In genomic region chr2:106893376-106893775, GRCm38 (mm10) we compare ENCODE assay signal across 28 mouse cellular contexts.
DNase-seq lines count a peak whose midpoint lies in the region; ATAC-seq lines count a peak whose summit lies in the region.
"Had no signal": no experiment of that assay in that cellular context is flagged by ENCODE, and none has a peak within 500 bp of the region (broad histone marks: within the 10 kb centered on the region; RNA-seq: fewer than 3 reads in every experiment).

No protein-coding gene starts in this region.

- no peak overlapping the region for H3K27ac ChIP-seq in midbrain, embryonic 11.5 days (ENCODE audit: low read depth, low read length)
- no peak overlapping the region for H3K27ac ChIP-seq in midbrain, embryonic 14.5 days (replicated peaks; ENCODE audit: low read depth, low read length)
- H3K27ac ChIP-seq in heart, embryonic 12.5 days (ENCODE audit: poor library complexity, severe bottlenecking) = no peak overlapping the region
- H3K27ac ChIP-seq: embryonic facial prominence, embryonic 13.5 days; embryonic facial prominence, embryonic 15.5 days; forebrain, embryonic 10.5 days; forebrain, embryonic 12.5 days had no signal

- H3K4me1 ChIP-seq in midbrain, embryonic 11.5 days (ENCODE audit: control insufficient read depth, insufficient read depth, low read length) = 0 out of 2 replicates have a peak, but pooled peaks cover 5% of the 10 kb centered on the region
- H3K4me1 ChIP-seq in midbrain, embryonic 14.5 days (ENCODE audit: control insufficient read depth, insufficient read depth, low read length) = peaks cover 10% of the 10 kb centered on the region
- H3K4me1 ChIP-seq in heart, embryonic 12.5 days (replicated peaks) = peaks cover 15% of the 10 kb centered on the region

- no peak overlapping the region for H3K9ac ChIP-seq in midbrain, embryonic 11.5 days (ENCODE audit: low read length)
- no peak overlapping the region for H3K9ac ChIP-seq in midbrain, embryonic 14.5 days (replicated peaks; ENCODE audit: low read length)
- no peak overlapping the region for H3K9ac ChIP-seq in heart, embryonic 12.5 days
- H3K9ac ChIP-seq: embryonic facial prominence, embryonic 13.5 days; embryonic facial prominence, embryonic 15.5 days; forebrain, embryonic 12.5 days had no signal

- no peak for ATAC-seq in midbrain, embryonic 11.5 days (ENCODE audit: low FRiP score)
- ATAC-seq in midbrain, embryonic 14.5 days (ENCODE audit: low FRiP score, low TSS enrichment) = no peak
- ATAC-seq in heart, embryonic 12.5 days (ENCODE audit: insufficient number of reproducible peaks, low FRiP score) = no peak
- ATAC-seq: CD4-positive, CD25-positive, alpha-beta regulatory T cell, adult 4 months; forebrain, embryonic 14.5 days; forebrain, embryonic 16.5 days had no signal

- WGBS in midbrain, embryonic 11.5 days = 19% methylated on average over 3 of the region's 3 CpGs
- WGBS in midbrain, embryonic 14.5 days = 41% methylated on average over 3 of the region's 3 CpGs
- WGBS in heart, embryonic 12.5 days = 65% methylated on average over 3 of the region's 3 CpGs

- H3K4me3 ChIP-seq in midbrain, embryonic 11.5 days (ENCODE audit: low read depth, low read length) = no peak overlapping the region
- no peak overlapping the region for H3K4me3 ChIP-seq in midbrain, embryonic 14.5 days (replicated peaks; ENCODE audit: low read depth, low read length)
- H3K4me3 ChIP-seq in heart, embryonic 12.5 days = no peak overlapping the region
- H3K4me3 ChIP-seq: embryonic facial prominence, embryonic 13.5 days; embryonic facial prominence, embryonic 15.5 days; erythroblast, embryonic 14.5 days; forebrain, embryonic 10.5 days; forebrain, embryonic 12.5 days had no signal

- peak; percentile 74 for DNase-seq in embryo, embryonic 10 days (ENCODE audit: low spot score)
- no peak for DNase-seq in embryo, embryonic 11 days
- peak; percentile 83 for DNase-seq in midbrain, embryonic 11.5 days (ENCODE audit: low spot score, missing footprints)
- no peak for DNase-seq in midbrain, embryonic 14.5 days
- DNase-seq in MN1 (ENCODE audit: low spot score) = peak; percentile 10
- DNase-seq in embryo, embryonic 9.5 days (ENCODE audit: extremely low spot score) = peak; percentile 26
- no peak for DNase-seq in layer of hippocampus, postnatal 10 days (ENCODE audit: low spot score in 2 of 2)
- DNase-seq: adrenal gland, adult 2 months; adrenal gland, postnatal 10 days; adrenal gland, postnatal 25 days; B cell, adult 2 months; cerebellum, adult 11 months; cerebellum, adult 18-20 months; cerebellum, adult 8-10 months; cerebellum, adult 9-11 months; cerebellum, postnatal 14 days; cerebellum, postnatal 36 days had no signal

- H3K4me2 ChIP-seq in midbrain, embryonic 11.5 days = no peak overlapping the region
- no peak overlapping the region for H3K4me2 ChIP-seq in midbrain, embryonic 14.5 days (ENCODE audit: low read length)
- no peak overlapping the region for H3K4me2 ChIP-seq in heart, embryonic 12.5 days
- H3K4me2 ChIP-seq: embryonic facial prominence, embryonic 13.5 days; embryonic facial prominence, embryonic 15.5 days; forebrain, embryonic 12.5 days had no signal

- no peaks in the 10 kb centered on the region for H3K27me3 ChIP-seq in midbrain, embryonic 11.5 days (ENCODE audit: control insufficient read depth, insufficient read depth, low read length)
- H3K27me3 ChIP-seq in midbrain, embryonic 14.5 days (ENCODE audit: control insufficient read depth, insufficient read depth, low read length) = no peaks in the 10 kb centered on the region
- H3K27me3 ChIP-seq in heart, embryonic 12.5 days (replicated peaks) = no peaks in the 10 kb centered on the region
- H3K27me3 ChIP-seq: CH12.LX; embryonic facial prominence, embryonic 15.5 days; forebrain, embryonic 12.5 days had no signal

- H3K9me3 ChIP-seq in midbrain, embryonic 11.5 days (ENCODE audit: control insufficient read depth, low read length) = no peaks in the 10 kb centered on the region
- no peaks in the 10 kb centered on the region for H3K9me3 ChIP-seq in midbrain, embryonic 14.5 days (ENCODE audit: control insufficient read depth, low read length)
- H3K9me3 ChIP-seq in heart, embryonic 12.5 days (replicated peaks) = no peaks in the 10 kb centered on the region
- H3K9me3 ChIP-seq: embryonic facial prominence, embryonic 13.5 days; embryonic facial prominence, embryonic 15.5 days; forebrain, embryonic 10.5 days; forebrain, embryonic 12.5 days; G1E had no signal

- no peaks in the 10 kb centered on the region for H3K36me3 ChIP-seq in midbrain, embryonic 11.5 days (ENCODE audit: control insufficient read depth, insufficient read depth, low read length)
- H3K36me3 ChIP-seq in midbrain, embryonic 14.5 days (ENCODE audit: control insufficient read depth, insufficient read depth, low read length) = no peaks in the 10 kb centered on the region
- H3K36me3 ChIP-seq in heart, embryonic 12.5 days = no peaks in the 10 kb centered on the region
- H3K36me3 ChIP-seq: embryonic facial prominence, embryonic 13.5 days; embryonic facial prominence, embryonic 15.5 days; forebrain, embryonic 10.5 days; forebrain, embryonic 12.5 days; G1E had no signal

Comparison
In these comparisons a context has a peak if more than half of its experiments do, and no peak if none do; other contexts are left out.
1. DNase-seq: peak in embryo, embryonic 10 days (single experiment), midbrain, embryonic 11.5 days (single experiment), MN1 (single experiment) and embryo, embryonic 9.5 days (single experiment); none in embryo, embryonic 11 days (single experiment), midbrain, embryonic 14.5 days (single experiment) and layer of hippocampus, postnatal 10 days (0 of 2).